Mouse (Mus musculus) T-helper 17 cell (primary cell): Measurements from ENCODE around the gene Slu7.

ENCODE experiments used
- in situ Hi-C, 2 experiments: fragments of 300-600 bp; cut with MboI, MseI; formaldehyde crosslinking; loops; 1 replicate in 1 of 2; 2 replicates in 1 of 2; pipeline ENCODE4 v1.15.1; 2025; ENCODE audit warnings: high pct_unique_total_duplicates in 2 of 2

Gene Slu7

DNA sequence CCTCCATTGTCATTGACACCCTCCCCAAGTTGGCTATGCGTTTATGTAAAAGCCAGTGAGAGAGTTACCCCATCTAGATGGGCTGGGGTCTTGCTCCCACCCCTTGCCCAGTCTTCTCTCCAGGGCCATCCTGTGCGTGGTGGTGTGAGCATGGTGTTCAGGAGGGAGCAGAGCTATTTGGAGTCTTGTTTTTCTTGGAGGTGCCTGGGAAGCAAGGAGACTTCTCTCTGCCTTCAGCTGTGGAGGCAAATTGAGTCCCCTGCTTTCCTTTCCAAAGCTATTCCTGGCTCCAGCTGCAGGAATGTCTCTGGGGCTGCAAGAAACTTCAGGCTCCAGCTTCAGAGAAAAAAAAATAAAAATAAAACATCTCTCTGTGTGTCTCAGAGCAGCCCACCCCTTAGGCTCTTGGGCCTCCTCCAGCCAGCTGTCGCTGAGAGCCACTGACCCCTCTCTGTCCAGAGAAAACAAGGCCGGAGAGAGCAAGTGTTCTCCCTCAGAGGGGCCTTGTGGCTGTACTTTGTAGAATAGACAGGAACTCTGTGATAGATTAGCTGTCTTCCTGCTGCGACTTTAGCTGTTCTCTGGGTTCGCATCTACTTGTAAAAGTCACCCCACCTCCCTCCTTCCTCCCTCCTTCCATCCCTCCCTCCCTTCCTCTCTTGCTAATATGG, 49.7 kb downstream of the Slu7 start:
- in situ Hi-C loops, result no loop called here

DNA sequence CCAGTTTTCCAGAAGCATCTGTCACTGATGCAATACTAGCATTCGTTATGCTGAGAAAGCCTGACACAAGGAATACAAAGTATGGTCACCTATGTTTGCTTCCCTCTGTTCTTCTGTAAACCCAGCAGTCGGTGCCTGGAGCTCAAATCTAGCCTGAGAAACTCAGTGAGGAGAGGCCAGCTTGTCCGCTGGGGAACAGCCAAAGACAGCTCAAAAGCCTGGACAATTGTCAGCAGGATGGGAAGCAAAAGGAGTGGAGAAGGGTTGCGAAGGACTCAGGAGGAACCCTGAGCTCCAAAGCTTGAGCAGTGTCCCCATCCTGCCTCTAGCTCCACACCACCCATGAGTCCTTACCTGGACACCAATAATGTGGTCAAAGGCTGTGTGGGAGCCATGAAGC, 50.5 kb downstream of the Slu7 start:
- in situ Hi-C loops, result no loop called here

DNA sequence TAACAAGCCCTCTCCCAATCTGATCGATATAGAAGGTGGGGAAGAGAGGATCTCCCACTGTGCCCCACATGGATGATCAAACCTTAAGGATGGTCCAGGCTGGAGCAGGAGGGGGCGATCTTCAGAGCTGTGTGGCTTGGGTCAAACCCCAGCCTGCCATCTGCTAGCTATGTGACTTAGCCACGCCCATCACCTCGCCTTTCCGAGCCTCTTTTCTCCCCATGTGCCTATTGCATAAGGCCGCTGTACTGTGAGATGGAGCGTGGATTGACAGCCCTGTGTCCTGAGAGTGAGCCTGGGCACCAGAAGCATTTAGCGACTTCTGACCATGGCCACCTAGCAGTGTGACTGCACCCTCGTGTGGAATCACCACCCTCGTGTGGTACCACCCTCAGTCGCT, 51.1 kb downstream of the Slu7 start:
- in situ Hi-C loops, result no loop called here

DNA sequence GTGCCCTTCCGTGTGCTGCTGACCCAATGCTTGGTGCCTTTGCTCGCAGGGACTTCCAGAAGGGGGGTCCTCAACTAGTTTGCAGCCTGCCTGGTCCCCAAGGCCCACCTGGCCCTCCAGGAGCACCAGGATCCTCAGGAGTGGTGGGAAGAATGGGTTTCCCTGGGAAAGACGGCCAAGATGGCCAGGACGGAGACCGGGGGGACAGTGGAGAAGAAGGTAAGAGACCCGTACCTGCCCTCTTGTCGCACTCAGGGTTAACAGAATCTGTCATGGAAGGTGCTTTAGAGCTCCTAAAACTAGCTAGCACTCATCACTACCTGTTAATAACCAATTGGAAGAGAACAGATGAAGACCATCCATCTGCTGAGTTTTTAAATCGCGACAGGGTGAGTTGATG, 52.3 kb downstream of the Slu7 start:
- in situ Hi-C loops, result no loop called here

DNA sequence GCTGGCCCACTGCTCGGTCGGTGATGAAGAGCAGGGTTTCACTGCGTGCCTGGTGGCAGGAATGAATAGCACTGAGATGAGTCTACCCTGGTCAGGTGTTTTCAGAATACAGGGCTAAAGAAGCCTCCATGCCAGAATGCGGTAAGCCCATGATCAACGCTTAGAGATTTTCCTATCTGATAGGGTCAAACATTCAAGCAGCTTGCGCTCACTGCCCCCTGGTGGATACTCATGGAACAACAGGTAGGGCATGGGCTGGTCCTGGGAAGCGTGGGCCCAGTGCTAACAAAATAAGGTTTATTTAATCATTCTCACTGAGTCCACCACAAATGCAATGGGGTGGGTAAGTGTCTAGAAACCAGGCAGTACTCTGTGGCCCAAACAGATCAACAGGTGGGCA, 59.1 kb downstream of the Slu7 start:
- in situ Hi-C loops, result loop anchor here (5.0 to 10.0 kb wide), 3 partner anchors 95 to 832 kb away; partner anchors contain the start of gene 4933415A04Rik (in 2 of the 2)

DNA sequence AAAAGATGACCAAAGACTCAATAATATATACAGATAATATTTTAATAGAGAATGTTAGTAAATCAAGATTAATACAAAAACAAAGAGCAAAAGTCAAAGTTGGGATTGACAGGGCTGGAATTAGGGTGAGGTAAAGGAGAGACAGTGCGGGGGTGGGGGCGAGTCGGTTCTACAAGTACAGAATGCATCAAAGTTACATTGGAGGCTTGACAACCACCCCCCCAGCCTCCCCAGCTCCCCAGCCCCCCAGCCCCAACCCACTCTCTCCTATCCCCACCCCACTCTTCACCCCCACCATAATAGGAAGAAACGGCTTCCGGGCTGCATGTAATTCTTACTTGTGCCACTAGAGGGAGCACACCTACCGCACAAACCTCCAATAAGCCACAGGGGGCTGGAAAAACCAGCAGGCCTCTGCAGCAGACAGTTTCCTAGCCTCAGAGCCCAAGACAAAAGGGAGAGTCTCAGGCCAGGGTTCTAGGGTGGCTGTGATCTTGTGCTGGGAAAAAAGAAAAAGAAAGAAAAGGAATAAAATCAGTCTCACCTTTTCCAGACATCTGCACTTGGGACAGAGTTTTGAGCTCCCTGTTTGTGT, 60.4 kb downstream of the Slu7 start:
- in situ Hi-C loops, result loop anchor here (5.0 to 10.0 kb wide), 3 partner anchors 93 to 831 kb away; partner anchors contain the start of gene 4933415A04Rik (in 2 of the 2)

DNA sequence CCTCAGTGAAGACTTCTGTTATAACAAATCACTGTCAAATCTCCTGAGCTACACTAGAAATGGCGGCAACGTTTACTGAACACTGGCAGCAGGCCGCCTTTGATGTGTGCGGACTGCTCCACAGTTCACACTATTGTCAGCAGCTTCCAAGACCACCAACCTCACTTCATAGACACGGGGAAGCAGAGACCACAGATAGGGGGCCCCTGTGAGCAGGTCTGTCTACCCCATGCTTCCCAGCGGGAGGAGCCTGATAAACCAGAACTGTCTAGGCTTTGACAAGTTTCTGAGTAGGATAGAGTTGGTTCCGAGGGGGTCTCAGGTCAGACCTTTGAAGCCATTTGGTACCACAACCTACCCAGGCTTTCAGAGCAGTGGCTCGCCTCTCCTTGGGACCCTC, 61.5 kb downstream of the Slu7 start:
- in situ Hi-C loops, result loop anchor here in 1 of 2 experiments (10.0 kb wide), 1 partner anchor 830 kb away; no protein-coding TSS in a partner anchor

DNA sequence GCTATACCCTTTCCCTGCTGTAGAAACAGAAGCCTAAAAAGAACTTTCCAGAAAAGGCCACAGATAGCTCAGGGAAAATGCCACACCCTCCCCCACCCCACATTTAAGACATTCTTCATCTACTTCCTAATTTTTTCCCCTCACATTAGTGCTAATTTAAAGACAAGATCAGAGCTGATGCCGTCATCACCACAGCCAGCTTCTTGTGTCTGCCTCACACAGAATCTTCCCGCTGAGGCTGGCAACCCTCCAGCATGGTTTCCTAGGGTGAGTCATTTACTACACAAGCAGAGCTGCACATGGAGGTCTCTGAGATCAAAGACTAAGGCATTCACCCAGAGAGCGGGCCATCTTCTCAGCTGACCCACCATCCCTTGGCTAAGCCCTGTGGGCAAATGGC, 62.0 kb downstream of the Slu7 start:
- in situ Hi-C loops, result loop anchor here in 1 of 2 experiments (10.0 kb wide), 1 partner anchor 829 kb away; no protein-coding TSS in a partner anchor
